Mouse (Mus musculus) stomach, postnatal 0 days (tissue): ENCODE results near the gene Pi4k2a. TPM values are rescaled to one million over a fixed set of nuclear protein-coding genes. Genes with fewer than 3 reads are reported as not detected.

Source experiments
- ATAC-seq: fragments of 200-750 bp; cut with Nextera tagmentation; 2 replicates; pipeline ENCODE4 v1.8.0; 2017; ENCODE audit not compliant: low FRiP score, low TSS enrichment
- DNase-seq: peaks from one replicate; pipeline ENCODE4 v3.0.0-alpha.2; 2016; ENCODE audit warnings: low spot score
- H3K27ac ChIP-seq: fragments of 300-500 bp; sonication (generic); replicated peaks from 2 replicates; pipeline ENCODE4 v1.5.1; 2014; ENCODE audit warnings: mild to moderate bottlenecking, control low read depth
- H3K27me3 ChIP-seq: fragments of 300-500 bp; sonication (generic); 2 replicates; pipeline ENCODE4 v1.6.1; 2014; ENCODE audit warnings: low read length; ENCODE audit not compliant: control insufficient read depth, insufficient read depth
- H3K36me3 ChIP-seq: fragments of 300-500 bp; sonication (generic); 2 replicates; pipeline ENCODE4 v1.6.1; 2014; ENCODE audit warnings: low read length, mixed read lengths; ENCODE audit not compliant: control insufficient read depth, insufficient read depth
- H3K4me1 ChIP-seq: fragments of 300-500 bp; sonication (generic); replicated peaks from 2 replicates; pipeline ENCODE4 v1.6.1; 2014; ENCODE audit warnings: antibody characterized with exemption; ENCODE audit not compliant: control insufficient read depth, insufficient read depth
- H3K4me2 ChIP-seq: fragments of 300-500 bp; sonication (generic); replicated peaks from 2 replicates; pipeline ENCODE4 v1.6.1; 2014; ENCODE audit warnings: low read depth, mild to moderate bottlenecking, control low read depth, moderate library complexity
- H3K4me3 ChIP-seq: fragments of 300-500 bp; sonication (generic); 2 replicates; pipeline ENCODE4 v1.5.1; 2014; ENCODE audit warnings: low read depth, low read length, control low read depth
- H3K9ac ChIP-seq: fragments of 300-500 bp; sonication (generic); 2 replicates; pipeline ENCODE4 v1.6.1; 2014; ENCODE audit warnings: mild to moderate bottlenecking, low read length, control low read depth, mixed read lengths
- H3K9me3 ChIP-seq: fragments of 300-500 bp; sonication (generic); 2 replicates; pipeline ENCODE4 v1.6.1; 2016; ENCODE audit warnings: low read length; ENCODE audit not compliant: control insufficient read depth
- CTCF ChIP-seq: IDR thresholded peaks from 2 replicates; pipeline ENCODE4 v1.5.1; 2016; ENCODE audit warnings: antibody characterized with exemption, low read depth, mild to moderate bottlenecking, moderate library complexity
- EP300 ChIP-seq: optimal IDR thresholded peaks from 2 replicates; pipeline ENCODE3; 2016; ENCODE audit warnings: antibody characterized with exemption
- WGBS: fragments of 180-500 bp; shearing (Covaris S2); extraction: QIAGEN DNeasy Blood & Tissue Kit; methylation state at CpG from one replicate; pipeline ENCODE4 v1.1.7; 2014; 5-methylcytosine and 5-hydroxymethylcytosine counted together
- polyA plus RNA-seq: library from polyadenylated mRNA; unstranded; fragments of >200 nt; fragmentation: Nextera tagmentation; extraction: Ambion mirVana; gene quantifications from 2 replicates; pipeline ENCODE4 v1.2.1, GENCODE M21; 2015

Pi4k2a gene
- polyA plus RNA-seq = 20.8 and 21.6 TPM in 2 replicates

- H3K4me3 ChIP-seq = peak within 1 kb of the TSS; percentile 81
- DNase-seq (peak; percentile 99), ATAC-seq (peak; percentile 98)
- TF ChIP-seq CTCF (no peak), EP300 (no peak)
- peak within 1 kb of the TSS; percentile 97 for H3K27ac ChIP-seq
- H3K36me3 ChIP-seq = no peaks in the 10 kb centered on the region
- no peaks in the 10 kb centered on the region for H3K27me3 ChIP-seq
- no peaks in the 10 kb centered on the region for H3K9me3 ChIP-seq
- peaks cover 5% of the 10 kb centered on the region; the same call in 1 of the 2 replicates for H3K4me1 ChIP-seq
- H3K9ac ChIP-seq = peak within 1 kb of the TSS; percentile 90
- H3K4me2 ChIP-seq = peak within 1 kb of the TSS; percentile 72
- WGBS = 1% methylated on average over 46 of the region's 55 CpGs
These were observed at the start of gene Pi4k2a for GRCm38 (mm10) chr19:42089748-42090595. Pi4k2a (plus strand) TSS chr19:42090470.

GRCm38 (mm10) chr19:42043988-42044387 is 46.3 kb upstream of the Pi4k2a start:
- H3K9me3 ChIP-seq = no peaks in the 10 kb centered on the region
- no peak for ATAC-seq
- 95% methylated on average over 6 of the region's 6 CpGs for WGBS

GRCm38 (mm10) chr19:42045269-42046102 is 44.8 kb upstream of the Pi4k2a start, which contains the start of gene Hoga1:
Hoga1 (plus strand) TSS chr19:42045610.
- Histone ChIP-seq H3K9me3 (no peaks in the 10 kb centered on the region), H3K4me2 (peak within 1 kb of the TSS; percentile 62), H3K4me3 (peak within 1 kb of the TSS; percentile 39), H3K27me3 (no peaks in the 10 kb centered on the region), H3K36me3 (no peaks in the 10 kb centered on the region), H3K27ac (no peak within 1 kb of the TSS), H3K9ac (peak within 1 kb of the TSS; percentile 50; the same call in 1 of the 2 replicates), H3K4me1 (peaks cover 3% of the 10 kb centered on the region; the same call in 1 of the 2 replicates)
- whole genome bisulfite sequencing = 19% methylated on average over 23 of the region's 23 CpGs
- TF ChIP-seq EP300 = no peak
- TF ChIP-seq CTCF = peak; percentile 94
- DNase-seq (peak; percentile 86), ATAC-seq (peak; percentile 96)

More at GRCm38 (mm10) chr19:42043988-42044387, 46.3 kb upstream of the Pi4k2a start:
- Histone ChIP-seq H3K27ac (no peak overlapping the region), H3K36me3 (no peaks in the 10 kb centered on the region), H3K9ac (no peak overlapping the region), H3K27me3 (no peaks in the 10 kb centered on the region), H3K4me1 (peaks cover 3% of the 10 kb centered on the region; the same call in 1 of the 2 replicates), H3K4me2 (no peak overlapping the region), H3K4me3 (no peak overlapping the region)
- TF ChIP-seq EP300 (no peak), CTCF (no peak)
- no peak for DNase-seq

GRCm38 (mm10) chr19:42050251-42050650 is 40.0 kb upstream of the Pi4k2a start:
- Histone ChIP-seq H3K9ac (no peak overlapping the region), H3K4me3 (no peak overlapping the region), H3K9me3 (no peaks in the 10 kb centered on the region), H3K27me3 (no peaks in the 10 kb centered on the region), H3K4me2 (no peak overlapping the region), H3K4me1 (peaks cover 3% of the 10 kb centered on the region; the same call in 1 of the 2 replicates), H3K27ac (no peak overlapping the region), H3K36me3 (no peaks in the 10 kb centered on the region)
- no peak for TF ChIP-seq EP300
- no peak for TF ChIP-seq CTCF
- DNase-seq = no peak
- no peak for ATAC-seq
- 85% methylated on average over 1 of the region's 1 CpGs for WGBS

GRCm38 (mm10) chr19:42051351-42051750 is 38.9 kb upstream of the Pi4k2a start:
- Histone ChIP-seq H3K27ac (no peak overlapping the region), H3K4me2 (no peak overlapping the region), H3K9ac (no peak overlapping the region), H3K27me3 (no peaks in the 10 kb centered on the region), H3K36me3 (no peaks in the 10 kb centered on the region), H3K4me1 (no peaks in the 10 kb centered on the region), H3K9me3 (no peaks in the 10 kb centered on the region), H3K4me3 (no peak overlapping the region)
- TF ChIP-seq EP300 (no peak), CTCF (no peak)
- 84% methylated on average over 3 of the region's 3 CpGs for WGBS
- no peak for DNase-seq
- no peak for ATAC-seq
